Mouse (Mus musculus): Measurements from ENCODE around the gene 4933409G03Rik. TPM values are rescaled to one million over a fixed set of nuclear protein-coding genes. Genes with fewer than 3 reads are reported as not detected.
A peak's percentile ranks its signal among the peaks of the same experiment; 100 is the strongest.
"Not testable (repeated sequence)": the region's sequence is repeated elsewhere in the genome, so short reads cannot be mapped to it uniquely, and the experiment has no call there.

Gene 4933409G03Rik
- total RNA-seq (2021), result not detected

DNA sequence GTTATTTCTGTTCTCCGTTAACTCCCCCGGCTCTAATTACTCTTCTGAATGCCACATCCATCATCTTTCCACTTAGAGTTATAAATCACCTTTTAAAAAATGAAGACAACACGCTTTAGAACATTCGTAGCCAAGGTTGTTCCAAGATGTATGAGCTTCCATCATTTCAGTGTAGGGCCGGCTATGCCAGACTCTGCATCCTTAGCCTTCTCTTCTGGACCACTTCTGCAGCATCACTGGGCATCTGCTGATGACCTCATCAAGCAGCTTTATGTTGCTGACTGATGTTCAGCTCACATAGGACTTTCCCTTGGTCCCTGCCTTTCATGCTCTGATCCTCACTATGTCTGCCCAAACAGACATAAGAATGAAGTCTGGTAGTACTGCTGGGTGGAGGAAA is at the start of gene 4933409G03Rik:
TSS of gene 4933409G03Rik (plus strand) at position 301 of the 400 bp plus-strand sequence.
- intact Hi-C loops (cut with DNase I), result no loop called here
- no peak for DNase-seq (ENCODE audit: low spot score in 2 of 2)

DNA sequence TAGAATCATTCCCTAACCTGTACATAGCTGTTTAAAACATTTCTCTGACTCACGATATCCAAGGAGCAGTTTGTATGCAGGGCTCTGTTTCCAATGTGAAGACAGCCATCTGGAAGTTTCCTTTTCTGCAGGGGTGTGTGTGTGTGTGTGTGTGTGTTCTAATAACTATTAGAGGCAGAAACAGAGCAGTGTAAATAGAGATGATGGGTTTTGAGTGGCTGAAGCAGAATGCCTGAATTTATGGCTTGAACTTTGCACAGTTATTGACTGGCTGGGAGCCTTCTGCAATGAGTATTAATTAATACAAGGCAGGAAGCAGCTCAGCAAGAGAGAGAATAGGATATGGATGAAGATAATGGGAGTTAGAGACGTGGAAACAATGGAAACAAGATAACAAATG is 38.0 kb upstream of the 4933409G03Rik start:
- DNase-seq (ENCODE audit: low spot score in 2 of 2), result no peak
- intact Hi-C loops (cut with DNase I), result loop anchor here (2.0 kb wide), 1 partner anchor 15 kb away; no protein-coding TSS in a partner anchor

GRCm38 (mm10) chr2:68560821-68561220 is 21.4 kb upstream of the 4933409G03Rik start:
- peak; percentile 43 to 88 for DNase-seq (ENCODE audit: low spot score in 2 of 2)
- intact Hi-C loops (cut with DNase I), result loop anchor here (2.0 to 10.0 kb wide), 3 partner anchors 88 to 544 kb away; partner anchors contain the start of gene Stk39

GRCm38 (mm10) chr2:68563331-68563730 is 18.9 kb upstream of the 4933409G03Rik start:
- peak; percentile 52 to 56 for DNase-seq (ENCODE audit: low spot score in 2 of 2)
- intact Hi-C loops (cut with DNase I), result loop anchor here (2.0 to 10.0 kb wide), 3 partner anchors 193 to 541 kb away; no protein-coding TSS in a partner anchor

- intact Hi-C loops (cut with DNase I), result loop anchor here (10.0 kb wide), 2 partner anchors 204 to 536 kb away; no protein-coding TSS in a partner anchor
- DNase-seq (ENCODE audit: low spot score in 2 of 2), result no peak
Measured at GRCm38 (mm10) chr2:68568361-68568760, 13.9 kb upstream of the 4933409G03Rik start.

DNA sequence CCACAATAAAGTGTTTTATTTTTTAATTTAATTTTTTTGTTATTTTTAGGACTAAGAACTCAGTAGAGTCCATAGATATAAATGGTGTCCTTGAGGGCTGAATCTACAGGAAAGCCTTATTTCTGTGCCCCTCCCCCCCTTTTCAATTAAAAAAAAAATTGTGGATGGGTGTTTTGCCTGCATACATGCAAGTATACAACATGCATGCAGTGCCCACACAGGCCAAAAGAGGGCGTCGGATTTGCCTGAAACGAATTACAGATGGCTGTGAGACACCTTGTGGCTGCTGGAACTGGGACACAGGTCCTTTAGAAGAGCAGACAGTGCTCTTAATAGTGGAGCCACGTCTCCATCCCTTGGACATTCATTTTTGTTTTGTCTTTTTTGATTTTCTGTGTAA is 9.9 kb upstream of the 4933409G03Rik start:
- no peak for DNase-seq (ENCODE audit: low spot score in 2 of 2)
- intact Hi-C loops (cut with DNase I), result no loop called here

- no peak for DNase-seq (ENCODE audit: low spot score in 2 of 2)
- intact Hi-C loops (cut with DNase I), result no loop called here
Measured at GRCm38 (mm10) chr2:68592765-68593164, 10.6 kb downstream of the 4933409G03Rik start.

- intact Hi-C loops (cut with DNase I); DNase-seq (ENCODE audit: low spot score in 2 of 2): not testable (repeated sequence)
Measured at GRCm38 (mm10) chr2:68656186-68656585, 74.0 kb downstream of the 4933409G03Rik start, which contains the start of gene 4932414N04Rik. TSS of gene 4932414N04Rik (plus strand) at chr2:68656486.

Other genes starting within 250 kb of the 4933409G03Rik start
- 10 to 100 TPM; 67.1 to 72.0 TPM for gene Stk39, start 110.1 kb upstream of the 4933409G03Rik start, total RNA-seq (2021)
- not detected for gene 4932414N04Rik, start 74.1 kb downstream of the 4933409G03Rik start, total RNA-seq (2021)

Measured in left cerebral cortex, postnatal 25 days (tissue).